Mouse (Mus musculus): ENCODE measurements around the gene Slc22a12.

- TF ChIP-seq CTCF (IDR thresholded peaks at IDR 0.05; ENCODE audit: low read depth, low read length) (no peak), POLR2A (IDR thresholded peaks at IDR 0.05; ENCODE audit: extremely low read depth, insufficient read depth, low read length) (no peak)
Observed at GRCm38 (mm10) chr19:6497803-6498202, 45.0 kb downstream of the Slc22a12 start.
